Mouse (Mus musculus) liver, embryonic 15.5 days (tissue): ENCODE measurements around the gene Uba6. TPM values are rescaled to one million over a fixed set of nuclear protein-coding genes. Genes with fewer than 3 reads are reported as not detected.

ENCODE experiments used
- ATAC-seq: fragments of 200-750 bp; cut with Nextera tagmentation; 2 replicates; pipeline ENCODE4 v1.8.0; 2017; ENCODE audit warnings: moderate number of reproducible peaks, mild to moderate bottlenecking, moderate library complexity; ENCODE audit not compliant: insufficient read depth
- H3K27ac ChIP-seq: fragments of 300-500 bp; sonication (generic); replicated peaks from 2 replicates; pipeline ENCODE4 v1.5.1; 2015; ENCODE audit warnings: mild to moderate bottlenecking, inconsistent platforms
- H3K27me3 ChIP-seq: fragments of 300-500 bp; sonication (generic); 2 replicates; pipeline ENCODE4 v1.6.1; 2015; ENCODE audit warnings: mild to moderate bottlenecking, inconsistent platforms
- H3K36me3 ChIP-seq: fragments of 300-500 bp; sonication (generic); replicated peaks from 2 replicates; pipeline ENCODE4 v1.6.1; 2015; ENCODE audit warnings: moderate library complexity, mild to moderate bottlenecking, inconsistent platforms
- H3K4me1 ChIP-seq: fragments of 300-500 bp; sonication (generic); replicated peaks from 2 replicates; pipeline ENCODE4 v1.6.1; 2015; ENCODE audit warnings: inconsistent platforms
- H3K4me2 ChIP-seq: fragments of 300-500 bp; sonication (generic); 2 replicates; pipeline ENCODE4 v1.6.1; 2015; ENCODE audit warnings: moderate library complexity, mild to moderate bottlenecking, inconsistent platforms
- H3K4me3 ChIP-seq: fragments of 300-500 bp; sonication (generic); replicated peaks from 2 replicates; pipeline ENCODE4 v1.5.1; 2015; ENCODE audit warnings: mild to moderate bottlenecking, inconsistent platforms
- H3K9ac ChIP-seq: fragments of 300-500 bp; sonication (generic); 2 replicates; pipeline ENCODE4 v1.6.1; 2015; ENCODE audit warnings: moderate library complexity, mild to moderate bottlenecking, inconsistent platforms
- H3K9me3 ChIP-seq: fragments of 300-500 bp; sonication (generic); replicated peaks from 2 replicates; pipeline ENCODE4 v1.6.1; 2016; ENCODE audit warnings: inconsistent platforms
- WGBS: fragments of 180-500 bp; shearing (Covaris S2); methylation state at CpG from one replicate; pipeline ENCODE4 v1.1.7; 2015; ENCODE audit warnings: mixed read lengths; ENCODE audit not compliant: insufficient replicate concordance; 5-methylcytosine and 5-hydroxymethylcytosine counted together
- polyA plus RNA-seq: library from polyadenylated mRNA; unstranded; fragments of >200 nt; fragmentation: Nextera tagmentation; extraction: Ambion mirVana; gene quantifications from 2 replicates; pipeline ENCODE4 v1.2.1, GENCODE M21; 2015

The Uba6 gene
- polyA plus RNA-seq, 1 experiment from 2014 or later: 3.1 TPM

- H3K4me1 ChIP-seq: peaks cover 9% of the 10 kb centered on the region
- no peaks in the 10 kb centered on the region for H3K27me3 ChIP-seq
- no peak overlapping the region for H3K27ac ChIP-seq
- no peak for ATAC-seq
- no peaks in the 10 kb centered on the region for H3K36me3 ChIP-seq
- no peak overlapping the region for H3K4me3 ChIP-seq
- H3K4me2 ChIP-seq: peak overlapping the region; percentile 3; the same call in 1 of the 2 replicates
- H3K9ac ChIP-seq: no peak overlapping the region
- H3K9me3 ChIP-seq: no peaks in the 10 kb centered on the region
- WGBS: 41% methylated on average over 4 of the region's 4 CpGs
Observed at GRCm38 (mm10) chr5:86072756-86073386, 99.7 kb downstream of the Uba6 start.

GRCm38 (mm10) chr5:86071538-86071937 is 101.1 kb downstream of the Uba6 start, which contains the start of gene Stap1:
Gene Stap1 (plus strand): TSS chr5:86071746.
- no peaks in the 10 kb centered on the region for H3K27me3 ChIP-seq
- ATAC-seq: no peak
- WGBS: 14% methylated on average over 7 of the region's 7 CpGs
- H3K9ac ChIP-seq: peak within 1 kb of the TSS; percentile 40
- no peaks in the 10 kb centered on the region for H3K9me3 ChIP-seq
- H3K27ac ChIP-seq: no peak within 1 kb of the TSS; the same call in 1 of the 2 replicates
- peak within 1 kb of the TSS; percentile 40 for H3K4me3 ChIP-seq
- peak within 1 kb of the TSS; percentile 59 for H3K4me2 ChIP-seq
- H3K4me1 ChIP-seq: peaks cover 20% of the 10 kb centered on the region
- no peaks in the 10 kb centered on the region for H3K36me3 ChIP-seq

GRCm38 (mm10) chr5:86069121-86069520 is 103.5 kb downstream of the Uba6 start:
- Histone ChIP-seq H3K9me3 (no peaks in the 10 kb centered on the region), H3K4me1 (peaks cover 31% of the 10 kb centered on the region), H3K4me2 (no peak overlapping the region), H3K4me3 (no peak overlapping the region), H3K27ac (no peak overlapping the region), H3K9ac (no peak overlapping the region), H3K36me3 (no peaks in the 10 kb centered on the region), H3K27me3 (no peaks in the 10 kb centered on the region)
- 35% methylated on average over 6 of the region's 6 CpGs for WGBS
- ATAC-seq: no peak

GRCm38 (mm10) chr5:86068451-86068850 is 104.2 kb downstream of the Uba6 start:
- Histone ChIP-seq H3K27ac (peak overlapping the region; percentile 48; the same call in 1 of the 2 replicates), H3K4me3 (no peak overlapping the region), H3K4me1 (peaks cover 37% of the 10 kb centered on the region), H3K4me2 (no peak overlapping the region), H3K9me3 (no peaks in the 10 kb centered on the region), H3K27me3 (no peaks in the 10 kb centered on the region), H3K36me3 (no peaks in the 10 kb centered on the region), H3K9ac (no peak overlapping the region)
- ATAC-seq: no peak
- WGBS: 15% methylated on average over 3 of the region's 3 CpGs

GRCm38 (mm10) chr5:86066551-86066929 is 106.1 kb downstream of the Uba6 start:
- Histone ChIP-seq H3K9me3 (no peaks in the 10 kb centered on the region), H3K9ac (peak overlapping the region; percentile 48), H3K27ac (peak overlapping the region; percentile 83), H3K36me3 (no peaks in the 10 kb centered on the region), H3K4me1 (peaks cover 44% of the 10 kb centered on the region), H3K4me3 (peak overlapping the region; percentile 87), H3K4me2 (peak overlapping the region; percentile 85), H3K27me3 (no peaks in the 10 kb centered on the region)
- ATAC-seq: 0 out of 2 replicates have a peak, but pooled peaks have one; percentile 4
- under 1% methylated on average over 17 of the region's 17 CpGs for WGBS

GRCm38 (mm10) chr5:86065876-86066550 is 106.6 kb downstream of the Uba6 start:
- peak overlapping the region; percentile 85 for H3K4me2 ChIP-seq
- under 1% methylated on average over 17 of the region's 17 CpGs for WGBS
- peak overlapping the region; percentile 83 for H3K27ac ChIP-seq
- no peaks in the 10 kb centered on the region for H3K9me3 ChIP-seq
- H3K4me3 ChIP-seq: peak overlapping the region; percentile 87
- no peaks in the 10 kb centered on the region for H3K27me3 ChIP-seq
- peak overlapping the region; percentile 48 for H3K9ac ChIP-seq
- H3K36me3 ChIP-seq: no peaks in the 10 kb centered on the region
- peak; percentile 29 for ATAC-seq
- peaks cover 44% of the 10 kb centered on the region for H3K4me1 ChIP-seq

- peak within 1 kb of the TSS; percentile 87 for H3K4me3 ChIP-seq
- no peaks in the 10 kb centered on the region for H3K36me3 ChIP-seq
- under 1% methylated on average over 60 of the region's 60 CpGs for WGBS
- no peaks in the 10 kb centered on the region for H3K27me3 ChIP-seq
- H3K27ac ChIP-seq: peak within 1 kb of the TSS; percentile 97
- H3K4me1 ChIP-seq: peaks cover 44% of the 10 kb centered on the region
- no peaks in the 10 kb centered on the region for H3K9me3 ChIP-seq
- peak within 1 kb of the TSS; percentile 83 for H3K9ac ChIP-seq
- peak within 1 kb of the TSS; percentile 85 for H3K4me2 ChIP-seq
- ATAC-seq: peak; percentile 93
Observed at GRCm38 (mm10) chr5:86065101-86065875, 107.3 kb downstream of the Uba6 start, which contains the start of gene Cenpc1. Gene Cenpc1 (minus strand): TSS chr5:86065583.

GRCm38 (mm10) chr5:86063501-86063900 is 109.1 kb downstream of the Uba6 start:
- no peak overlapping the region for H3K9ac ChIP-seq
- no peak overlapping the region for H3K27ac ChIP-seq
- WGBS: 19% methylated on average over 1 of the region's 1 CpGs
- H3K4me3 ChIP-seq: peak overlapping the region; percentile 87
- no peaks in the 10 kb centered on the region for H3K27me3 ChIP-seq
- H3K36me3 ChIP-seq: peaks cover 7% of the 10 kb centered on the region; the same call in 1 of the 2 replicates
- ATAC-seq: no peak
- H3K9me3 ChIP-seq: no peaks in the 10 kb centered on the region
- peaks cover 38% of the 10 kb centered on the region for H3K4me1 ChIP-seq
- H3K4me2 ChIP-seq: peak overlapping the region; percentile 69

Other genes with a start within 250 kb of the Uba6 start
- gene Cenpc1, start 107.2 kb downstream of the Uba6 start, polyA plus RNA-seq: 12.9 and 14.6 TPM in 2 replicates
- gene Stap1, start 101.1 kb downstream of the Uba6 start, polyA plus RNA-seq: 2.8 and 3.1 TPM in 2 replicates
- not detected in 2 replicates for gene Gnrhr, start 25.1 kb upstream of the Uba6 start, polyA plus RNA-seq
- gene Tmprss11c, start 116.5 kb upstream of the Uba6 start, polyA plus RNA-seq: not detected in 2 replicates
- gene Tmprss11d, start 200.6 kb upstream of the Uba6 start, polyA plus RNA-seq: not detected in 2 replicates